Mouse (Mus musculus) limb, embryonic 15.5 days (tissue): ENCODE measurements around the gene Pard3. TPM values are rescaled to one million over a fixed set of nuclear protein-coding genes. Genes with fewer than 3 reads are reported as not detected.

Source experiments
- ATAC-seq: fragments of 200-750 bp; cut with Nextera tagmentation; 2 replicates; pipeline ENCODE4 v1.8.0; 2017; ENCODE audit warnings: low read depth, moderate TSS enrichment; ENCODE audit not compliant: insufficient number of reproducible peaks, low FRiP score, low TSS enrichment
- H3K27ac ChIP-seq: fragments of 300-500 bp; sonication (generic); 2 replicates; pipeline ENCODE4 v1.5.1; 2015; ENCODE audit warnings: moderate library complexity, mild to moderate bottlenecking, inconsistent platforms
- H3K27me3 ChIP-seq: fragments of 300-500 bp; sonication (generic); 2 replicates; pipeline ENCODE4 v1.6.1; 2015; ENCODE audit warnings: inconsistent platforms
- H3K36me3 ChIP-seq: fragments of 300-500 bp; sonication (generic); 2 replicates; pipeline ENCODE4 v1.6.1; 2015; ENCODE audit warnings: inconsistent platforms
- H3K4me1 ChIP-seq: fragments of 300-500 bp; sonication (generic); 2 replicates; pipeline ENCODE4 v1.6.1; 2015; ENCODE audit warnings: inconsistent platforms
- H3K4me2 ChIP-seq: fragments of 300-500 bp; sonication (generic); 2 replicates; pipeline ENCODE4 v1.6.1; 2015; ENCODE audit warnings: mild to moderate bottlenecking, inconsistent platforms
- H3K4me3 ChIP-seq: fragments of 300-500 bp; sonication (generic); 2 replicates; pipeline ENCODE4 v1.5.1; 2015; ENCODE audit warnings: mild to moderate bottlenecking, inconsistent platforms
- H3K9ac ChIP-seq: fragments of 300-500 bp; sonication (generic); 2 replicates; pipeline ENCODE4 v1.6.1; 2015; ENCODE audit warnings: inconsistent platforms
- H3K9me3 ChIP-seq: fragments of 300-500 bp; sonication (generic); 2 replicates; pipeline ENCODE4 v1.6.1; 2016; ENCODE audit warnings: inconsistent platforms
- WGBS: fragments of 180-500 bp; shearing (Covaris S2); methylation state at CpG from one replicate; pipeline ENCODE4 v1.1.7; 2015; 5-methylcytosine and 5-hydroxymethylcytosine counted together
- polyA plus RNA-seq: library from polyadenylated mRNA; unstranded; fragments of >200 nt; fragmentation: Nextera tagmentation; extraction: Ambion mirVana; gene quantifications from 2 replicates; pipeline ENCODE4 v1.2.1, GENCODE M21; 2015

Gene Pard3
- polyA plus RNA-seq, 1 experiment from 2014 or later, result 37.8 TPM

- Histone ChIP-seq H3K36me3 (0 out of 2 replicates have a peak, but pooled peaks cover 12% of the 10 kb centered on the region), H3K4me2 (no peak overlapping the region), H3K9me3 (no peaks in the 10 kb centered on the region), H3K27me3 (no peaks in the 10 kb centered on the region), H3K27ac (no peak overlapping the region), H3K9ac (no peak overlapping the region), H3K4me1 (no peaks in the 10 kb centered on the region), H3K4me3 (no peak overlapping the region)
- ATAC-seq, result no peak
- WGBS, result 83% methylated on average over 1 of the region's 1 CpGs
Measured at GRCm38 (mm10) chr8:127464300-127464699, 400.6 kb downstream of the Pard3 start.

GRCm38 (mm10) chr8:127472204-127472603 lies 408.5 kb downstream of the Pard3 start:
- WGBS, result 53% methylated on average over 2 of the region's 2 CpGs
- H3K27ac ChIP-seq, result no peak overlapping the region
- H3K4me1 ChIP-seq, result no peaks in the 10 kb centered on the region
- H3K36me3 ChIP-seq, result peaks cover 21% of the 10 kb centered on the region
- no peaks in the 10 kb centered on the region for H3K9me3 ChIP-seq
- no peak overlapping the region for H3K4me3 ChIP-seq
- ATAC-seq, result no peak
- H3K27me3 ChIP-seq, result no peaks in the 10 kb centered on the region
- H3K4me2 ChIP-seq, result no peak overlapping the region
- H3K9ac ChIP-seq, result no peak overlapping the region

GRCm38 (mm10) chr8:127480003-127480402 lies 416.3 kb downstream of the Pard3 start:
- WGBS, result 79% methylated on average over 2 of the region's 2 CpGs
- ATAC-seq, result no peak
- no peak overlapping the region for H3K27ac ChIP-seq

GRCm38 (mm10) chr8:127485618-127486017 lies 421.9 kb downstream of the Pard3 start:
- H3K9ac ChIP-seq, result no peak overlapping the region
- ATAC-seq, result no peak
- no peaks in the 10 kb centered on the region for H3K9me3 ChIP-seq
- no peaks in the 10 kb centered on the region for H3K4me1 ChIP-seq
- H3K27me3 ChIP-seq, result no peaks in the 10 kb centered on the region
- H3K36me3 ChIP-seq, result no peaks in the 10 kb centered on the region
- H3K4me2 ChIP-seq, result no peak overlapping the region
- no peak overlapping the region for H3K27ac ChIP-seq
- no peak overlapping the region for H3K4me3 ChIP-seq
- 70% methylated on average over 5 of the region's 5 CpGs for WGBS

More at GRCm38 (mm10) chr8:127480003-127480402, 416.3 kb downstream of the Pard3 start:
- Histone ChIP-seq H3K36me3 (0 out of 2 replicates have a peak, but pooled peaks cover 9% of the 10 kb centered on the region), H3K9ac (no peak overlapping the region), H3K4me3 (no peak overlapping the region), H3K4me2 (no peak overlapping the region), H3K27me3 (no peaks in the 10 kb centered on the region), H3K4me1 (no peaks in the 10 kb centered on the region), H3K9me3 (no peaks in the 10 kb centered on the region)

- no peaks in the 10 kb centered on the region for H3K9me3 ChIP-seq
- H3K4me2 ChIP-seq, result no peak overlapping the region
- ATAC-seq, result no peak
- H3K4me1 ChIP-seq, result no peaks in the 10 kb centered on the region
- 41% methylated on average over 6 of the region's 6 CpGs for WGBS
- H3K36me3 ChIP-seq, result no peaks in the 10 kb centered on the region
- H3K9ac ChIP-seq, result no peak overlapping the region
- H3K27ac ChIP-seq, result no peak overlapping the region
- no peak overlapping the region for H3K4me3 ChIP-seq
- H3K27me3 ChIP-seq, result no peaks in the 10 kb centered on the region
Measured at GRCm38 (mm10) chr8:127491963-127492362, 428.3 kb downstream of the Pard3 start.

- no peak overlapping the region for H3K27ac ChIP-seq
- H3K9ac ChIP-seq, result no peak overlapping the region
- no peak for ATAC-seq
- WGBS, result 75% methylated on average over 4 of the region's 4 CpGs
- H3K4me1 ChIP-seq, result 0 out of 2 replicates have a peak, but pooled peaks cover 4% of the 10 kb centered on the region
- no peaks in the 10 kb centered on the region for H3K27me3 ChIP-seq
- no peak overlapping the region for H3K4me3 ChIP-seq
- H3K36me3 ChIP-seq, result no peaks in the 10 kb centered on the region
- H3K9me3 ChIP-seq, result no peaks in the 10 kb centered on the region
- H3K4me2 ChIP-seq, result no peak overlapping the region
Measured at GRCm38 (mm10) chr8:127495226-127495780, 431.6 kb downstream of the Pard3 start.

GRCm38 (mm10) chr8:127498997-127499719 lies 435.5 kb downstream of the Pard3 start:
- ATAC-seq, result no peak
- Histone ChIP-seq H3K4me3 (no peak overlapping the region), H3K9me3 (no peaks in the 10 kb centered on the region), H3K9ac (no peak overlapping the region), H3K4me2 (no peak overlapping the region), H3K4me1 (0 out of 2 replicates have a peak, but pooled peaks cover 4% of the 10 kb centered on the region), H3K27ac (no peak overlapping the region), H3K36me3 (no peaks in the 10 kb centered on the region), H3K27me3 (no peaks in the 10 kb centered on the region)
- 76% methylated on average over 13 of the region's 13 CpGs for WGBS

- H3K27ac ChIP-seq, result no peak overlapping the region
- H3K9me3 ChIP-seq, result no peaks in the 10 kb centered on the region
- WGBS, result 65% methylated on average over 13 of the region's 13 CpGs
- ATAC-seq, result no peak
- H3K4me1 ChIP-seq, result 0 out of 2 replicates have a peak, but pooled peaks cover 4% of the 10 kb centered on the region
- no peak overlapping the region for H3K4me2 ChIP-seq
- H3K36me3 ChIP-seq, result no peaks in the 10 kb centered on the region
- H3K9ac ChIP-seq, result no peak overlapping the region
- H3K27me3 ChIP-seq, result no peaks in the 10 kb centered on the region
- no peak overlapping the region for H3K4me3 ChIP-seq
Measured at GRCm38 (mm10) chr8:127499720-127500114, 436.0 kb downstream of the Pard3 start.

GRCm38 (mm10) chr8:127500206-127500605 lies 436.5 kb downstream of the Pard3 start:
- H3K9ac ChIP-seq, result no peak overlapping the region
- 39% methylated on average over 7 of the region's 7 CpGs for WGBS
- no peak overlapping the region for H3K4me2 ChIP-seq

GRCm38 (mm10) chr8:127501756-127502155 lies 438.1 kb downstream of the Pard3 start:
- WGBS, result 76% methylated on average over 1 of the region's 1 CpGs
- H3K27me3 ChIP-seq, result no peaks in the 10 kb centered on the region

More at GRCm38 (mm10) chr8:127500206-127500605, 436.5 kb downstream of the Pard3 start:
- H3K36me3 ChIP-seq, result no peaks in the 10 kb centered on the region
- ATAC-seq, result no peak
- H3K27ac ChIP-seq, result no peak overlapping the region
- H3K4me1 ChIP-seq, result 0 out of 2 replicates have a peak, but pooled peaks cover 4% of the 10 kb centered on the region
- no peak overlapping the region for H3K4me3 ChIP-seq
- no peaks in the 10 kb centered on the region for H3K9me3 ChIP-seq
- H3K27me3 ChIP-seq, result no peaks in the 10 kb centered on the region

GRCm38 (mm10) chr8:127505286-127505685 lies 441.6 kb downstream of the Pard3 start:
- Histone ChIP-seq H3K36me3 (no peaks in the 10 kb centered on the region), H3K27me3 (no peaks in the 10 kb centered on the region), H3K9ac (no peak overlapping the region), H3K4me3 (no peak overlapping the region), H3K9me3 (no peaks in the 10 kb centered on the region), H3K4me1 (0 out of 2 replicates have a peak, but pooled peaks cover under 1% of the 10 kb centered on the region), H3K4me2 (no peak overlapping the region), H3K27ac (no peak overlapping the region)
- 87% methylated on average over 1 of the region's 1 CpGs for WGBS
- ATAC-seq, result no peak

More at GRCm38 (mm10) chr8:127501756-127502155, 438.1 kb downstream of the Pard3 start:
- no peak overlapping the region for H3K27ac ChIP-seq
- no peak overlapping the region for H3K9ac ChIP-seq
- H3K36me3 ChIP-seq, result no peaks in the 10 kb centered on the region
- no peaks in the 10 kb centered on the region for H3K9me3 ChIP-seq
- no peak for ATAC-seq
- H3K4me3 ChIP-seq, result no peak overlapping the region
- H3K4me2 ChIP-seq, result no peak overlapping the region
- 0 out of 2 replicates have a peak, but pooled peaks cover 4% of the 10 kb centered on the region for H3K4me1 ChIP-seq

- H3K9ac ChIP-seq, result no peak overlapping the region
- no peak for ATAC-seq
- no peak overlapping the region for H3K27ac ChIP-seq
- no peaks in the 10 kb centered on the region for H3K9me3 ChIP-seq
- H3K4me2 ChIP-seq, result no peak overlapping the region
- WGBS, result 93% methylated on average over 1 of the region's 1 CpGs
- H3K27me3 ChIP-seq, result no peaks in the 10 kb centered on the region
- H3K36me3 ChIP-seq, result no peaks in the 10 kb centered on the region
- no peak overlapping the region for H3K4me3 ChIP-seq
- no peaks in the 10 kb centered on the region for H3K4me1 ChIP-seq
Measured at GRCm38 (mm10) chr8:127506336-127506735, 442.6 kb downstream of the Pard3 start.
